Comparison of ENCODE assay signal across 29 mouse cellular contexts in genomic region chr17:82513816-82514215, GRCm38 (mm10).
"Had no signal": no experiment of that assay in that cellular context is flagged by ENCODE, and none has a peak within 500 bp of the region (broad histone marks: within the 10 kb centered on the region; RNA-seq: fewer than 3 reads in every experiment).

No protein-coding gene starts in this region.

- H3K36me3 ChIP-seq: embryonic facial prominence, embryonic 10.5 days; embryonic facial prominence, embryonic 12.5 days; embryonic facial prominence, embryonic 13.5 days; embryonic facial prominence, embryonic 15.5 days; forebrain, embryonic 10.5 days; forebrain, embryonic 12.5 days; forebrain, embryonic 15.5 days had no signal

- H3K9me3 ChIP-seq: embryonic facial prominence, embryonic 10.5 days; embryonic facial prominence, embryonic 12.5 days; embryonic facial prominence, embryonic 13.5 days; embryonic facial prominence, embryonic 15.5 days; forebrain, embryonic 10.5 days; forebrain, embryonic 12.5 days; forebrain, embryonic 13.5 days; forebrain, embryonic 15.5 days had no signal

- H3K9ac ChIP-seq: embryonic facial prominence, embryonic 12.5 days; embryonic facial prominence, embryonic 13.5 days; embryonic facial prominence, embryonic 15.5 days; forebrain, embryonic 12.5 days; forebrain, embryonic 13.5 days; forebrain, embryonic 15.5 days; forebrain, postnatal 0 days had no signal

- H3K27ac ChIP-seq: embryonic facial prominence, embryonic 10.5 days; embryonic facial prominence, embryonic 12.5 days; embryonic facial prominence, embryonic 13.5 days; embryonic facial prominence, embryonic 15.5 days; forebrain, embryonic 10.5 days; forebrain, embryonic 12.5 days; forebrain, embryonic 13.5 days; forebrain, embryonic 15.5 days; gastrocnemius, adult 2 months; heart, adult 2 months had no signal

- H3K4me2 ChIP-seq: embryonic facial prominence, embryonic 12.5 days; embryonic facial prominence, embryonic 13.5 days; embryonic facial prominence, embryonic 15.5 days; forebrain, embryonic 12.5 days; forebrain, embryonic 13.5 days; forebrain, embryonic 15.5 days had no signal

- DNase-seq: cerebellum, adult 2 months; cerebellum, adult 8-10 months; cerebellum, adult 9-10 months; cerebellum, adult 9-11 months; cerebellum, postnatal 10 days; cerebellum, postnatal 14 days; cerebellum, postnatal 25 days; cerebellum, postnatal 36 days; embryo, embryonic 11 days; forebrain, postnatal 0 days; gastrocnemius, adult 2 months; gastrocnemius, postnatal 10 days; gastrocnemius, postnatal 14 days; gastrocnemius, postnatal 25 days; gastrocnemius, postnatal 36 days; heart, adult 11 months; heart, adult 18-20 months; heart, adult 2 months had no signal

- H3K4me3 ChIP-seq: embryonic facial prominence, embryonic 10.5 days; embryonic facial prominence, embryonic 12.5 days; embryonic facial prominence, embryonic 13.5 days; embryonic facial prominence, embryonic 15.5 days; erythroblast, embryonic 14.5 days; forebrain, embryonic 10.5 days; forebrain, embryonic 12.5 days; forebrain, embryonic 13.5 days; forebrain, embryonic 15.5 days; gastrocnemius, adult 2 months; heart, adult 2 months had no signal

- ATAC-seq: forebrain, embryonic 13.5 days; forebrain, embryonic 14.5 days; forebrain, embryonic 15.5 days; forebrain, embryonic 16.5 days; forebrain, postnatal 0 days had no signal

- H3K27me3 ChIP-seq: embryonic facial prominence, embryonic 12.5 days; embryonic facial prominence, embryonic 13.5 days; embryonic facial prominence, embryonic 15.5 days; forebrain, embryonic 12.5 days; forebrain, embryonic 13.5 days; forebrain, embryonic 15.5 days had no signal

- H3K4me1 ChIP-seq: embryonic facial prominence, embryonic 10.5 days; embryonic facial prominence, embryonic 12.5 days; embryonic facial prominence, embryonic 13.5 days; embryonic facial prominence, embryonic 15.5 days; forebrain, embryonic 10.5 days; forebrain, embryonic 12.5 days; forebrain, embryonic 13.5 days; forebrain, embryonic 15.5 days had no signal
